Mouse (Mus musculus) myocyte (in vitro differentiated cells): Measurements from ENCODE around the gene Fam151b. TPM values are rescaled to one million over a fixed set of nuclear protein-coding genes. Genes with fewer than 3 reads are reported as not detected.

Source experiments
- H3K27me3 ChIP-seq: one replicate; pipeline ENCODE4 v1.6.1; 2011; ENCODE audit not compliant: control insufficient read depth, insufficient read depth, insufficient read length
- H3K36me3 ChIP-seq: one replicate; pipeline ENCODE4 v1.6.1; 2011; ENCODE audit not compliant: control insufficient read depth, insufficient read depth
- H3K4me2 ChIP-seq: one replicate; pipeline ENCODE4 v1.6.1; 2011; ENCODE audit warnings: low read depth, control low read depth
- H3K4me3 ChIP-seq: one replicate; pipeline ENCODE4 v1.5.1; 2011; ENCODE audit warnings: mild to moderate bottlenecking, control low read depth, moderate library complexity
- H3K79me2 ChIP-seq: one replicate; pipeline ENCODE4 v1.6.1; 2011; ENCODE audit not compliant: control insufficient read depth, insufficient read depth
- H3ac ChIP-seq: one replicate; pipeline ENCODE4 v1.6.1; 2011; ENCODE audit not compliant: control insufficient read depth, insufficient read length
- CEBPB ChIP-seq: IDR thresholded peaks from 2 replicates; pipeline ENCODE4 v1.6.1; 2011; ENCODE audit warnings: mild to moderate bottlenecking, moderate library complexity; ENCODE audit not compliant: poor library complexity, insufficient read depth, severe bottlenecking
- E2F4 ChIP-seq: IDR thresholded peaks from one replicate; pipeline ENCODE4 v1.6.1; 2011; ENCODE audit warnings: mild to moderate bottlenecking, control low read depth, moderate library complexity; ENCODE audit not compliant: insufficient read depth
- MAX ChIP-seq: IDR thresholded peaks from one replicate; pipeline ENCODE4 v1.6.1; 2011; ENCODE audit warnings: low read depth, mild to moderate bottlenecking, control low read depth
- MYOD1 ChIP-seq, 3 experiments: IDR thresholded peaks; one replicate each; pipeline ENCODE4 v1.6.1; 2011; ENCODE audit warnings: control low read depth in 2 of 3, low read depth in 2 of 3, mild to moderate bottlenecking in 2 of 3, moderate library complexity in 1 of 3; ENCODE audit not compliant: insufficient read length in 2 of 3, control insufficient read depth in 1 of 3
- MYOG ChIP-seq, 3 experiments: IDR thresholded peaks; one replicate each; pipeline ENCODE4 v1.6.1; 2011; ENCODE audit warnings: control low read depth in 2 of 3, low read depth in 2 of 3, mild to moderate bottlenecking in 2 of 3; ENCODE audit not compliant: insufficient read length in 2 of 3, control insufficient read depth in 1 of 3, insufficient read depth in 1 of 3
- POLR2A ChIP-seq: IDR thresholded peaks from one replicate; pipeline ENCODE4 v1.6.1; 2011; ENCODE audit warnings: low read depth, mild to moderate bottlenecking, control low read depth, moderate library complexity; ENCODE audit not compliant: insufficient read length
- POLR2AphosphoS2 ChIP-seq: IDR thresholded peaks from one replicate; pipeline ENCODE4 v1.6.1; 2011; ENCODE audit warnings: low read depth, control low read depth; ENCODE audit not compliant: insufficient read length
- REST ChIP-seq: IDR thresholded peaks from one replicate; pipeline ENCODE4 v1.6.1; 2011; ENCODE audit warnings: mild to moderate bottlenecking, control low read depth, moderate library complexity; ENCODE audit not compliant: insufficient read depth, insufficient read length
- SRF ChIP-seq: IDR thresholded peaks from one replicate; pipeline ENCODE4 v1.6.1; 2011; ENCODE audit warnings: low read depth; ENCODE audit not compliant: control insufficient read depth, insufficient read length
- TCF12 ChIP-seq: IDR thresholded peaks from one replicate; pipeline ENCODE4 v1.6.1; 2011; ENCODE audit warnings: mild to moderate bottlenecking, control low read depth; ENCODE audit not compliant: poor library complexity, insufficient read depth, severe bottlenecking
- TCF3 ChIP-seq: IDR thresholded peaks from one replicate; pipeline ENCODE4 v1.6.1; 2011; ENCODE audit warnings: low read depth, control low read depth; ENCODE audit not compliant: insufficient read length
- USF1 ChIP-seq: IDR thresholded peaks from one replicate; pipeline ENCODE4 v1.6.1; 2011; ENCODE audit warnings: low read depth, mild to moderate bottlenecking, control low read depth, moderate library complexity
- polyA plus RNA-seq: library from polyadenylated mRNA; unstranded; fragments of >200 nt; fragmentation: generic; extraction: Trizol; gene quantifications from one replicate; pipeline ENCODE4 v1.2.1, GENCODE M21; 2012; ENCODE audit warnings: missing spikeins

Gene Fam151b
- polyA plus RNA-seq, 1 experiment = 0.92 TPM

DNA sequence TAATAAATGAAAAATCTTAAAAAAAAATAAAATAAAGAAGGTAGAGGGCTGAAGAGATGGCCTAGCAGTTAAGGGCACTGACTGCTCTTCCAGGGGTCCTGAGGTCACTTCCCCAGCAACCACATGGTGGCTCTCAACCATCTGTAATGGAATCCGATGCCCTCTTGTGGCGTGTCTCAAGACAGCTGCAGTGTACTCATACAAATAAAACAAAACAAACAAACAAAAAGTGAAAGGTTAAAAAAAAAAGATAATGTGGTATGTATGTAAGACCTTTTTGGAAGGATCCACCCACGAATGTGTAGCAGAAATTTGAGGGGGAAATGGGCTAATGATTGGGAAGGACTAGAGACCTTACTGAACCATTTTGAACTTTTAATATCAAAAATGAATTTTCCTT lies 467 bp downstream of the Fam151b start:
- Histone ChIP-seq H3K27me3 (no peaks in the 10 kb centered on the region), H3K4me3 (no peak overlapping the region), H3K79me2 (no peaks in the 10 kb centered on the region), H3ac (no peak overlapping the region), H3K4me2 (peak overlapping the region; percentile 13), H3K36me3 (peaks cover 16% of the 10 kb centered on the region)
- TF ChIP-seq MYOG (IDR thresholded peaks at IDR 0.05; ENCODE audit: control insufficient read depth in 1 of 3, insufficient read depth in 1 of 3, insufficient read length in 2 of 3, low read depth in 2 of 3) (no peak), MAX (no peak), TCF12 (no peak), REST (no peak), MYOD1 (IDR thresholded peaks at IDR 0.05; ENCODE audit: control insufficient read depth in 1 of 3, insufficient read length in 2 of 3, low read depth in 2 of 3) (no peak), TCF3 (no peak), USF1 (no peak), CEBPB (no peak), E2F4 (no peak), POLR2A (no peak), SRF (no peak)

DNA sequence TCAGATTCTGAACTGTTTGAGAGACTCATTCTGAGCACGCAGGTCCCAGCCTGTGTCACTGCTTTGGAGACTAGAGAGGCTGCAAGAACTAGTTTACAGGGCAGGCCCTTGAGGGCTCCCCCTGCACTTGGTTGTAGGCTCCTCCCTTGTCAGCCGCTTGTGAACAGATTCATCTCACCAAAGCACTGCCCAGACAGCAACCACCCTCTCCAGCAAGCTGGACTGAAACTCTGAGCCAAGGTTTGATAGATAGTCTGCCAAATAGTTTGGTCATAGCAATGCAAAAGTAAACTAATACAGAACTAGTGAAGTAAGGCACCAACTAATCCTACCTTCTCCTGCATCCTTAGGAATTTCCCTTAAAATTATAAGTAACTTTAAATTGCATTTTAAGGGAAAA lies 13.7 kb downstream of the Fam151b start:
- Histone ChIP-seq H3K4me2 (no peak overlapping the region), H3K27me3 (no peaks in the 10 kb centered on the region), H3K4me3 (no peak overlapping the region), H3K36me3 (no peaks in the 10 kb centered on the region), H3K79me2 (no peaks in the 10 kb centered on the region), H3ac (no peak overlapping the region)
- no peak for TF ChIP-seq TCF12
- TF ChIP-seq MAX = no peak
- TF ChIP-seq USF1 = no peak
- TF ChIP-seq MYOG (IDR thresholded peaks at IDR 0.05; ENCODE audit: control insufficient read depth in 1 of 3, insufficient read depth in 1 of 3, insufficient read length in 2 of 3, low read depth in 2 of 3) = no peak
- no peak for TF ChIP-seq E2F4
- no peak for TF ChIP-seq SRF

DNA sequence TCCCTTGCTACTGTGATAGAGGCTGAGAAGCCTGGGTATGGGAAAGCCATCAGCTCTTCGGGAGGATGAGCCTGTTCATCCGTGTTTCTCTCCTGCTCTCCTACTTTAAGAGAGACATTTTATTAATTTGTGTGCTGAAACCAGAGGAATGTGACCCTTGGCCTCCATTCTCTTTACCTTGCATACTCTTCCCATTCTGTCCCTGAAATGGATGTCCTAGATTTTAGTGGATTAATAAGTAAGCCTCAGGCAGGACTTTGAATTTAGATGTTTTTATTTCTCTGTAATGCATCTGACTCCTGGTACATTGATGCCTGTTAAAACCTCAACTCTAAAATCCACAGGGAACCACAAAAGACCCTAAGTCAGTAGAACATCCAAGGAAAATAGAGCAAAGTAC lies 14.4 kb downstream of the Fam151b start:
- H3K36me3 ChIP-seq = no peaks in the 10 kb centered on the region
- H3K27me3 ChIP-seq = no peaks in the 10 kb centered on the region
- no peak overlapping the region for H3K4me3 ChIP-seq
- H3ac ChIP-seq = no peak overlapping the region
- H3K4me2 ChIP-seq = no peak overlapping the region
- TF ChIP-seq TCF12 (no peak), POLR2A (no peak), E2F4 (no peak), SRF (no peak), MYOD1 (IDR thresholded peaks at IDR 0.05; ENCODE audit: control insufficient read depth in 1 of 3, insufficient read length in 2 of 3, low read depth in 2 of 3) (no peak), CEBPB (no peak), POLR2AphosphoS2 (no peak), REST (no peak)
- no peaks in the 10 kb centered on the region for H3K79me2 ChIP-seq

DNA sequence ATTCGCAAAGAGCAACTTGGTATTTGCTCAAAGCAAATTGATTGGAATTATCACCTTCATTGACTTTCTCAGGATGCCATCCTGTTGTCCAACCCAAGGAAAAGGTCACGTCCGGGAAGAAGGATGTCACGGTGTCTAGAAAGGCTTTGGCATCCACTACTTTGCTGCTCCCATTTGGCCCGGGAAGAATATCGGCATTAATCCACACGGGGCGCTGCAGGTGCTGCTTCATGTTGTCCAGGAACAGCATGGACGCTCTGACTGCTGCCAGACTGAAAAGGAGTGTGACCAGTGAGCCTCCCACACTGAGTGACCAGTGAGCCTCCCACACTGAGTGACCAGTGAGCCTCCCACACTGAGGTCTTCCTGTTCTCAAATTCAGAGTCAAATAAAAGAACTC lies 15.9 kb downstream of the Fam151b start:
- H3K27me3 ChIP-seq = no peaks in the 10 kb centered on the region
- no peak overlapping the region for H3K4me2 ChIP-seq

DNA sequence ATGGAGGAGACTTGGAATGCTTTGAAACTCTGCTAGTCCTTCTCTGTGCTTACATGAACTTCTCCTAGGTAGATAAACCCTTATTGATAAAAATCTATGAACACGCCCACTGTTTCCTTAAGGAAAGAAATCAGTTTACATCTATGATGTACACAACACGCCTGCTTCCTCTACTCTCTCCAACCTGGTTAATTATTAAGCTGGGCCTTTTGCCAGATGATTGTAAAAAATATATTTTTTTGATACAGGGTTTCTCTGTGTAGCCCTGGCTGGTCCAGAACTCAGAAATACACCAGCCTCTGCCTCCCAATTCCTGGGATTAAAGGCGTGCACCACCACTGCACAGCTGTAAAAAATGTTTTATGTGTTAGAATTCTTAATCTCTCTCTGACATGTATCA lies 19.1 kb downstream of the Fam151b start:
- H3K79me2 ChIP-seq = no peaks in the 10 kb centered on the region
- H3K4me3 ChIP-seq = no peak overlapping the region
- no peaks in the 10 kb centered on the region for H3K36me3 ChIP-seq
- H3K27me3 ChIP-seq = no peaks in the 10 kb centered on the region
- H3ac ChIP-seq = no peak overlapping the region
- TF ChIP-seq POLR2AphosphoS2 (no peak), REST (no peak), E2F4 (no peak), MAX (no peak), MYOD1 (IDR thresholded peaks at IDR 0.05; ENCODE audit: control insufficient read depth in 1 of 3, insufficient read length in 2 of 3, low read depth in 2 of 3) (no peak), POLR2A (no peak), TCF3 (no peak), USF1 (no peak), SRF (no peak), MYOG (IDR thresholded peaks at IDR 0.05; ENCODE audit: control insufficient read depth in 1 of 3, insufficient read depth in 1 of 3, insufficient read length in 2 of 3, low read depth in 2 of 3) (no peak)
- no peak overlapping the region for H3K4me2 ChIP-seq

More for the DNA sequence above, 15.9 kb downstream of the Fam151b start:
- Histone ChIP-seq H3K79me2 (no peaks in the 10 kb centered on the region), H3ac (no peak overlapping the region), H3K36me3 (no peaks in the 10 kb centered on the region), H3K4me3 (no peak overlapping the region)
- TF ChIP-seq POLR2A (no peak), MAX (no peak), USF1 (no peak), TCF3 (no peak), MYOD1 (IDR thresholded peaks at IDR 0.05; ENCODE audit: control insufficient read depth in 1 of 3, insufficient read length in 2 of 3, low read depth in 2 of 3) (no peak), SRF (no peak), TCF12 (no peak), MYOG (IDR thresholded peaks at IDR 0.05; ENCODE audit: control insufficient read depth in 1 of 3, insufficient read depth in 1 of 3, insufficient read length in 2 of 3, low read depth in 2 of 3) (no peak), E2F4 (no peak), CEBPB (no peak), REST (no peak)
